Comparison of ENCODE assay signal across 11 mouse cellular contexts in the genomic region with DNA sequence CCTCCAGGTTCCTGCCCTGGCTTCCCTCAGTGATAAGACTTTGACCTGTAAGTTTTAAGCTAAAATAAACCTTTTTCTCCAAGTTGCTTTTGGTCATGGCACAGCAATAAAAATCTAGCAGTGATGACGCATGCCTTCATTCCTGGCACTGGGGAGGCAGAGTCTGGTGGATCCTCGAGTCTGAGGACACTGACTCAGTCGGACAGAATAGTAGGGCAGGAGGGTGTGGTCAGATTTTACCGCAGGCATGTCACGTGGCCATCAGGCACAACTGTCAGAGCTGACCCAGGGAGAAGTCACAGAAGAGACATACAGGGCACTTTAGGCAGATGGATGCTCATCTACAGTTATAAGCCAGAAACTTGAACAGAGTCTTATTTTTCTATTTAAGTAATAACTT. TPM values are rescaled to one million over a fixed set of nuclear protein-coding genes. Genes with fewer than 3 reads are reported as not detected.
A peak's percentile ranks its signal among the peaks of the same experiment; 100 is the strongest.
DNase-seq lines count a peak whose midpoint lies in the region; ATAC-seq and TF ChIP-seq lines count a peak whose summit lies in the region.
"Had no signal": no experiment of that assay in that cellular context is flagged by ENCODE, and none has a peak within 500 bp of the region (broad histone marks: within the 10 kb centered on the region; RNA-seq: fewer than 3 reads in every experiment).

No protein-coding gene starts in this region.

- H3K9ac ChIP-seq in CH12.LX (ENCODE audit: insufficient read depth, low read depth) = no peak overlapping the region
- H3K9ac ChIP-seq: hindbrain, embryonic 14.5 days; neural tube, embryonic 12.5 days had no signal

- H3K27ac ChIP-seq in CH12.LX (ENCODE audit: insufficient read depth, low read depth) = no peak overlapping the region
- H3K27ac ChIP-seq: hindbrain, embryonic 14.5 days; neural tube, embryonic 12.5 days; stomach, postnatal 0 days had no signal

- H3K4me3 ChIP-seq in CH12.LX (replicated peaks in 1 of 3; ENCODE audit: low read depth in 2 of 3, low read length in 2 of 3, poor library complexity in 1 of 3) = no peak overlapping the region
- H3K4me3 ChIP-seq in myocyte = no peak overlapping the region
- H3K4me3 ChIP-seq: erythroblast, embryonic 14.5 days; neural tube, embryonic 12.5 days had no signal

- H3K79me2 ChIP-seq in CH12.LX (replicated peaks; ENCODE audit: control insufficient read depth, extremely low read depth, insufficient read depth, poor library complexity, severe bottlenecking) = no peaks in the 10 kb centered on the region
- H3K79me2 ChIP-seq in myocyte (ENCODE audit: control insufficient read depth, insufficient read depth) = peaks cover 29% of the 10 kb centered on the region

- in situ Hi-C loops in CH12.LX (cut with MboI; ENCODE audit: low pct_ligation_motif_present, low pct_unique_long_range_greater_than_20kb, low sequenced_read_pairs) = no loop called here

- no peak for TF ChIP-seq EP300 in CH12.LX (IDR thresholded peaks at IDR 0.05; ENCODE audit: low read length)

- H3K27me3 ChIP-seq in CH12.LX (replicated peaks) (no peaks in the 10 kb centered on the region), myocyte (ENCODE audit: control insufficient read depth, insufficient read depth, insufficient read length) (no peaks in the 10 kb centered on the region)
- H3K27me3 ChIP-seq: neural tube, embryonic 12.5 days had no signal

- TF ChIP-seq RAD21 in CH12.LX (IDR thresholded peaks at IDR 0.05; ENCODE audit: low read depth, low read length) = no peak

- TF ChIP-seq POLR2A in CH12.LX (IDR thresholded peaks at IDR 0.05; ENCODE audit: low read depth, low read length) (no peak), myocyte (IDR thresholded peaks at IDR 0.05; ENCODE audit: insufficient read length, low read depth) (no peak)

- ATAC-seq in erythroblast, adult 5-6 weeks (replicated peaks; ENCODE audit: low FRiP score, poor library complexity, severe bottlenecking) = no peak
- ATAC-seq in frontal cortex, adult (ENCODE audit: low TSS enrichment) = no peak

- no peak overlapping the region for H3ac ChIP-seq in myocyte (ENCODE audit: control insufficient read depth, insufficient read length)

- peaks cover 9 to 56% of the 10 kb centered on the region in 2 experiments; a peak in 3 of 4 replicates for H3K4me1 ChIP-seq in CH12.LX (ENCODE audit: control insufficient read depth in 1 of 2, insufficient read depth in 2 of 2)

- dilution Hi-C loops in CH12.LX (cut with MboI; ENCODE audit: extremely low pct_ligation_motif_present, extremely low pct_unique_long_range_greater_than_20kb, low sequenced_read_pairs) = no loop called here

- no peaks in the 10 kb centered on the region for H3K9me3 ChIP-seq in CH12.LX (replicated peaks; ENCODE audit: low read length)
- H3K9me3 ChIP-seq: neural tube, embryonic 12.5 days had no signal

- TF ChIP-seq CTCF in CH12.LX (conservative IDR thresholded peaks at IDR 0.05 in 1 of 2, IDR thresholded peaks at IDR 0.05 in 1 of 2; ENCODE audit: low read depth in 2 of 2, low read length in 2 of 2) = no peak

- no peak overlapping the region for H3K4me2 ChIP-seq in CH12.LX (ENCODE audit: insufficient read depth, low read depth, poor library complexity, severe bottlenecking)
- H3K4me2 ChIP-seq in myocyte (ENCODE audit: low read depth) = peak overlapping the region; percentile 56
- H3K4me2 ChIP-seq: hindbrain, embryonic 14.5 days; neural tube, embryonic 12.5 days had no signal

- peak; percentile 31 for DNase-seq in lung, postnatal 25 days (ENCODE audit: low spot score)
- no peak for DNase-seq in lung, postnatal 14 days
- DNase-seq in CH12.LX (ENCODE audit: extremely low read depth) = no peak
- DNase-seq in adrenal gland, postnatal 10 days = peak; percentile 58

- H3K36me3 ChIP-seq in CH12.LX (replicated peaks in 1 of 2; ENCODE audit: control insufficient read depth in 1 of 2, insufficient read depth in 1 of 2, low read length in 1 of 2) (peaks cover 0 to 2% of the 10 kb centered on the region in 2 experiments), myocyte (ENCODE audit: control insufficient read depth, insufficient read depth) (no peaks in the 10 kb centered on the region)
- H3K36me3 ChIP-seq: neural tube, embryonic 12.5 days had no signal

TF ChIP-seq in CH12.LX, 34 proteins besides CTCF, POLR2A, EP300 and RAD21:
- no peak for TF ChIP-seq SMC3 (IDR thresholded peaks at IDR 0.05; ENCODE audit: low read depth, low read length)
- TF ChIP-seq USF1 (IDR thresholded peaks at IDR 0.05; ENCODE audit: low read depth, low read length) = peak; percentile 20; the same call in 1 of the 2 replicates

TF ChIP-seq in myocyte, 11 proteins besides CTCF, POLR2A, EP300 and RAD21:
- TF ChIP-seq MYOG (IDR thresholded peaks at IDR 0.05; ENCODE audit: control insufficient read depth in 1 of 3, insufficient read depth in 1 of 3, insufficient read length in 2 of 3, low read depth in 2 of 3) (peak in 2 of 3 experiments; percentile 41 to 68), MAX (IDR thresholded peaks at IDR 0.05; ENCODE audit: low read depth) (no peak), POLR2AphosphoS2 (IDR thresholded peaks at IDR 0.05; ENCODE audit: insufficient read length, low read depth) (no peak), USF1 (IDR thresholded peaks at IDR 0.05; ENCODE audit: low read depth) (peak; percentile 98), REST (IDR thresholded peaks at IDR 0.05; ENCODE audit: insufficient read depth, insufficient read length) (no peak), SRF (IDR thresholded peaks at IDR 0.05; ENCODE audit: control insufficient read depth, insufficient read length, low read depth) (no peak), TCF3 (IDR thresholded peaks at IDR 0.05; ENCODE audit: insufficient read length, low read depth) (no peak), MYOD1 (IDR thresholded peaks at IDR 0.05; ENCODE audit: control insufficient read depth in 1 of 3, insufficient read length in 2 of 3, low read depth in 2 of 3) (peak in 1 of 3 experiments; percentile 53)

RNA-seq across cellular contexts. Expression of a gene that starts 22.9 kb away (rescaled TPM):
- total RNA-seq in CH12.LX (2012; rRNA removed) = 2.9 and 5.5 TPM in 2 replicates
- 2.7 and 3.8 TPM in 2 replicates for total RNA-seq in CH12.LX (2014; rRNA removed)
- 4.6 and 4.8 TPM in 2 replicates for polyA plus RNA-seq in CH12.LX (2012; ENCODE audit: insufficient read length, low read depth)
- total RNA-seq in adrenal gland, postnatal 10 days (2021) = 10 to 100 TPM; 10.1 TPM
- 4.4 TPM for polyA plus RNA-seq in myocyte (2012; fragmentation: generic; extraction: Trizol)
- 0.63 and 1.2 TPM in 2 replicates for total RNA-seq in erythroblast, adult 5-6 weeks (2015; ENCODE audit: low replicate concordance)
- 0.51 TPM in 1 of 2 replicates, not detected in the other for total RNA-seq in erythroblast, adult 5-6 weeks (2017; ENCODE audit: low replicate concordance)
- polyA plus RNA-seq: erythroblast, embryonic 14.5 days had no signal

Comparison
In these comparisons a context has a peak if more than half of its experiments do, and no peak if none do; other contexts are left out.
1. DNase-seq: peak in lung, postnatal 25 days (single experiment) and adrenal gland, postnatal 10 days (single experiment); none in lung, postnatal 14 days (single experiment) and CH12.LX (single experiment).